Mouse (Mus musculus) cortical plate, adult 2 months (tissue): ENCODE measurements around the gene Idi1.

Experiments
- CTCF ChIP-seq: fragments of 200-500 bp; IDR thresholded peaks from 2 replicates; pipeline ENCODE4 v1.5.1; 2011; ENCODE audit warnings: mild to moderate bottlenecking, control low read depth, low read length; ENCODE audit not compliant: insufficient read depth; ENCODE audit errors: extremely low read depth
- POLR2A ChIP-seq: fragments of 200-500 bp; IDR thresholded peaks from 2 replicates; pipeline ENCODE4 v1.6.1; 2011; ENCODE audit warnings: mild to moderate bottlenecking, low read length, control low read depth; ENCODE audit not compliant: insufficient read depth; ENCODE audit errors: extremely low read depth

DNA sequence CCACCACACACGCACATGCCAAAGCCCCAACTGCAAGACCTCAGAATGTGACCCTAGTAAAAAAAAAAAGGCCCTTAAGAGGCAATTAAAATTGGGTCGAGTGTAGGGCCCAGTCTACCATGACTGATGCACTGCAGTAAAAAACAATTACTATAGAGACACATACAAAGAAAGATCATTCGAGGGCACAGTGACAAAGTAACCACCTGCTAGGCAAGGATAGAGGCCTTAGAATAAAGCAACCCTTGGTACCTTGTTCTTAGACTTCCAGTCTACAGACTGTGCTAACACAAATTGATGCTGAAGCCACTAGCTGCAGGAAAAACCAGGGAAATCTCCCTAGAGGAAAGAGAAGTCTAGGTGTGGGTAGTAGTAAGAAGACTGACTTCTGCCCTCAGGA, 46.9 kb upstream of the Idi1 start:
- TF ChIP-seq POLR2A (no peak), CTCF (no peak)
